Mouse (Mus musculus) myocyte (in vitro differentiated cells): ENCODE data around the gene Tmx2. TPM values are rescaled to one million over a fixed set of nuclear protein-coding genes. Genes with fewer than 3 reads are reported as not detected.

Source experiments
- H3K27me3 ChIP-seq: one replicate; pipeline ENCODE4 v1.6.1; 2011; ENCODE audit not compliant: control insufficient read depth, insufficient read depth, insufficient read length
- H3K36me3 ChIP-seq: one replicate; pipeline ENCODE4 v1.6.1; 2011; ENCODE audit not compliant: control insufficient read depth, insufficient read depth
- H3K4me2 ChIP-seq: one replicate; pipeline ENCODE4 v1.6.1; 2011; ENCODE audit warnings: low read depth, control low read depth
- H3K4me3 ChIP-seq: one replicate; pipeline ENCODE4 v1.5.1; 2011; ENCODE audit warnings: mild to moderate bottlenecking, control low read depth, moderate library complexity
- H3K79me2 ChIP-seq: one replicate; pipeline ENCODE4 v1.6.1; 2011; ENCODE audit not compliant: control insufficient read depth, insufficient read depth
- H3ac ChIP-seq: one replicate; pipeline ENCODE4 v1.6.1; 2011; ENCODE audit not compliant: control insufficient read depth, insufficient read length
- CEBPB ChIP-seq: IDR thresholded peaks from 2 replicates; pipeline ENCODE4 v1.6.1; 2011; ENCODE audit warnings: mild to moderate bottlenecking, moderate library complexity; ENCODE audit not compliant: poor library complexity, insufficient read depth, severe bottlenecking
- E2F4 ChIP-seq: IDR thresholded peaks from one replicate; pipeline ENCODE4 v1.6.1; 2011; ENCODE audit warnings: mild to moderate bottlenecking, control low read depth, moderate library complexity; ENCODE audit not compliant: insufficient read depth
- MAX ChIP-seq: IDR thresholded peaks from one replicate; pipeline ENCODE4 v1.6.1; 2011; ENCODE audit warnings: low read depth, mild to moderate bottlenecking, control low read depth
- MYOD1 ChIP-seq, 3 experiments: IDR thresholded peaks; one replicate each; pipeline ENCODE4 v1.6.1; 2011; ENCODE audit warnings: control low read depth in 2 of 3, low read depth in 2 of 3, mild to moderate bottlenecking in 2 of 3, moderate library complexity in 1 of 3; ENCODE audit not compliant: insufficient read length in 2 of 3, control insufficient read depth in 1 of 3
- MYOG ChIP-seq, 3 experiments: IDR thresholded peaks; one replicate each; pipeline ENCODE4 v1.6.1; 2011; ENCODE audit warnings: control low read depth in 2 of 3, low read depth in 2 of 3, mild to moderate bottlenecking in 2 of 3; ENCODE audit not compliant: insufficient read length in 2 of 3, control insufficient read depth in 1 of 3, insufficient read depth in 1 of 3
- POLR2A ChIP-seq: IDR thresholded peaks from one replicate; pipeline ENCODE4 v1.6.1; 2011; ENCODE audit warnings: low read depth, mild to moderate bottlenecking, control low read depth, moderate library complexity; ENCODE audit not compliant: insufficient read length
- POLR2AphosphoS2 ChIP-seq: IDR thresholded peaks from one replicate; pipeline ENCODE4 v1.6.1; 2011; ENCODE audit warnings: low read depth, control low read depth; ENCODE audit not compliant: insufficient read length
- REST ChIP-seq: IDR thresholded peaks from one replicate; pipeline ENCODE4 v1.6.1; 2011; ENCODE audit warnings: mild to moderate bottlenecking, control low read depth, moderate library complexity; ENCODE audit not compliant: insufficient read depth, insufficient read length
- SRF ChIP-seq: IDR thresholded peaks from one replicate; pipeline ENCODE4 v1.6.1; 2011; ENCODE audit warnings: low read depth; ENCODE audit not compliant: control insufficient read depth, insufficient read length
- TCF12 ChIP-seq: IDR thresholded peaks from one replicate; pipeline ENCODE4 v1.6.1; 2011; ENCODE audit warnings: mild to moderate bottlenecking, control low read depth; ENCODE audit not compliant: poor library complexity, insufficient read depth, severe bottlenecking
- TCF3 ChIP-seq: IDR thresholded peaks from one replicate; pipeline ENCODE4 v1.6.1; 2011; ENCODE audit warnings: low read depth, control low read depth; ENCODE audit not compliant: insufficient read length
- USF1 ChIP-seq: IDR thresholded peaks from one replicate; pipeline ENCODE4 v1.6.1; 2011; ENCODE audit warnings: low read depth, mild to moderate bottlenecking, control low read depth, moderate library complexity
- polyA plus RNA-seq: library from polyadenylated mRNA; unstranded; fragments of >200 nt; fragmentation: generic; extraction: Trizol; gene quantifications from one replicate; pipeline ENCODE4 v1.2.1, GENCODE M21; 2012; ENCODE audit warnings: missing spikeins

The Tmx2 gene
- polyA plus RNA-seq, 1 experiment = 113 TPM

- H3K36me3 ChIP-seq = no peaks in the 10 kb centered on the region
- TF ChIP-seq MYOD1 (IDR thresholded peaks at IDR 0.05; ENCODE audit: control insufficient read depth in 1 of 3, insufficient read length in 2 of 3, low read depth in 2 of 3) (no peak), TCF3 (no peak), REST (no peak), USF1 (no peak), MYOG (IDR thresholded peaks at IDR 0.05; ENCODE audit: control insufficient read depth in 1 of 3, insufficient read depth in 1 of 3, insufficient read length in 2 of 3, low read depth in 2 of 3) (no peak), CEBPB (no peak), E2F4 (no peak), TCF12 (no peak), POLR2AphosphoS2 (no peak), MAX (no peak), SRF (no peak), POLR2A (no peak)
- H3K4me2 ChIP-seq = peak overlapping the region; percentile 100
- H3ac ChIP-seq = no peak overlapping the region
- no peaks in the 10 kb centered on the region for H3K27me3 ChIP-seq
- no peak overlapping the region for H3K4me3 ChIP-seq
- H3K79me2 ChIP-seq = peaks cover 94% of the 10 kb centered on the region
Measured at GRCm38 (mm10) chr2:84637452-84638165, 41.3 kb downstream of the Tmx2 start.

- TF ChIP-seq REST = no peak
- no peak for TF ChIP-seq MYOG (IDR thresholded peaks at IDR 0.05; ENCODE audit: control insufficient read depth in 1 of 3, insufficient read depth in 1 of 3, insufficient read length in 2 of 3, low read depth in 2 of 3)
- no peak for TF ChIP-seq TCF12
- no peak for TF ChIP-seq TCF3
- no peak for TF ChIP-seq SRF
- TF ChIP-seq CEBPB = no peak
- no peak for TF ChIP-seq POLR2AphosphoS2
- no peak for TF ChIP-seq MAX
- no peak for TF ChIP-seq USF1
- TF ChIP-seq E2F4 = no peak
- no peak for TF ChIP-seq POLR2A
- TF ChIP-seq MYOD1 (IDR thresholded peaks at IDR 0.05; ENCODE audit: control insufficient read depth in 1 of 3, insufficient read length in 2 of 3, low read depth in 2 of 3) = no peak
- H3ac ChIP-seq = no peak overlapping the region
- H3K4me2 ChIP-seq = peak overlapping the region; percentile 100
- H3K79me2 ChIP-seq = peaks cover 94% of the 10 kb centered on the region
- H3K4me3 ChIP-seq = no peak overlapping the region
- H3K27me3 ChIP-seq = no peaks in the 10 kb centered on the region
- no peaks in the 10 kb centered on the region for H3K36me3 ChIP-seq
Measured at GRCm38 (mm10) chr2:84636231-84636741, 42.7 kb downstream of the Tmx2 start.

GRCm38 (mm10) chr2:84635611-84636010 lies 43.3 kb downstream of the Tmx2 start:
- H3K4me2 ChIP-seq = peak overlapping the region; percentile 100
- no peak overlapping the region for H3K4me3 ChIP-seq
- peaks cover 94% of the 10 kb centered on the region for H3K79me2 ChIP-seq
- no peaks in the 10 kb centered on the region for H3K36me3 ChIP-seq
- no peak overlapping the region for H3ac ChIP-seq
- H3K27me3 ChIP-seq = no peaks in the 10 kb centered on the region
- no peak for TF ChIP-seq MYOG (IDR thresholded peaks at IDR 0.05; ENCODE audit: control insufficient read depth in 1 of 3, insufficient read depth in 1 of 3, insufficient read length in 2 of 3, low read depth in 2 of 3)
- 0 out of 2 replicates have a peak, but pooled peaks have one; percentile 4 for TF ChIP-seq CEBPB
- no peak for TF ChIP-seq TCF3

GRCm38 (mm10) chr2:84634934-84635482 lies 43.9 kb downstream of the Tmx2 start:
- no peak overlapping the region for H3ac ChIP-seq
- TF ChIP-seq MAX (no peak), POLR2A (peak; percentile 19), MYOG (IDR thresholded peaks at IDR 0.05; ENCODE audit: control insufficient read depth in 1 of 3, insufficient read depth in 1 of 3, insufficient read length in 2 of 3, low read depth in 2 of 3) (peak in 2 of 3 experiments; percentile 65 to 84), MYOD1 (IDR thresholded peaks at IDR 0.05; ENCODE audit: control insufficient read depth in 1 of 3, insufficient read length in 2 of 3, low read depth in 2 of 3) (peak; percentile 90 to 94 (median 94)), SRF (no peak), POLR2AphosphoS2 (no peak), E2F4 (no peak), TCF3 (no peak), CEBPB (no peak), TCF12 (peak; percentile 18), USF1 (no peak), REST (no peak)
- H3K36me3 ChIP-seq = no peaks in the 10 kb centered on the region
- H3K4me2 ChIP-seq = peak overlapping the region; percentile 100
- peak overlapping the region; percentile 12 for H3K4me3 ChIP-seq
- no peaks in the 10 kb centered on the region for H3K27me3 ChIP-seq
- H3K79me2 ChIP-seq = peaks cover 94% of the 10 kb centered on the region
